Mouse (Mus musculus): ENCODE data around the gene Sprtn.

Sprtn gene

GRCm38 (mm10) chr8:124903198-124903597 is 5.5 kb downstream of the Sprtn start:
- no peak for DNase-seq (ENCODE audit: low read depth, low spot score)

- DNase-seq (ENCODE audit: low read depth, low spot score): no peak
These were observed 7.8 kb downstream of the Sprtn start for GRCm38 (mm10) chr8:124905482-124905881.

- DNase-seq (ENCODE audit: low read depth, low spot score): no peak
These were observed 12.2 kb downstream of the Sprtn start for GRCm38 (mm10) chr8:124909936-124910335.

- no peak for DNase-seq (ENCODE audit: low read depth, low spot score)
These were observed 12.7 kb downstream of the Sprtn start for GRCm38 (mm10) chr8:124910349-124910748.

GRCm38 (mm10) chr8:124911938-124912872 is 14.5 kb downstream of the Sprtn start:
- no peak for DNase-seq (ENCODE audit: low read depth, low spot score)

- no peak for DNase-seq (ENCODE audit: low read depth, low spot score)
These were observed 16.4 kb downstream of the Sprtn start for GRCm38 (mm10) chr8:124914061-124914460.

GRCm38 (mm10) chr8:124917741-124918484 is 20.2 kb downstream of the Sprtn start:
- DNase-seq (ENCODE audit: low read depth, low spot score): no peak

GRCm38 (mm10) chr8:124921369-124922279 is 23.9 kb downstream of the Sprtn start:
- DNase-seq (ENCODE audit: low read depth, low spot score): no peak

GRCm38 (mm10) chr8:124922490-124923089 is 24.9 kb downstream of the Sprtn start:
- no peak for DNase-seq (ENCODE audit: low read depth, low spot score)

GRCm38 (mm10) chr8:124923971-124924652 is 26.4 kb downstream of the Sprtn start:
- DNase-seq (ENCODE audit: low read depth, low spot score): no peak

GRCm38 (mm10) chr8:124925544-124926266 is 28.0 kb downstream of the Sprtn start:
- peak; percentile 33 for DNase-seq (ENCODE audit: low read depth, low spot score)

- DNase-seq (ENCODE audit: low read depth, low spot score): no peak
These were observed 28.7 kb downstream of the Sprtn start for GRCm38 (mm10) chr8:124926351-124926771.

- DNase-seq (ENCODE audit: low read depth, low spot score): no peak
These were observed 31.3 kb downstream of the Sprtn start for GRCm38 (mm10) chr8:124929006-124929405.

GRCm38 (mm10) chr8:124930086-124930485 is 32.4 kb downstream of the Sprtn start:
- no peak for DNase-seq (ENCODE audit: low read depth, low spot score)

GRCm38 (mm10) chr8:124930649-124931048 is 33.0 kb downstream of the Sprtn start:
- peak; percentile 16 for DNase-seq (ENCODE audit: low read depth, low spot score)

GRCm38 (mm10) chr8:124932435-124932834 is 34.7 kb downstream of the Sprtn start:
- no peak for DNase-seq (ENCODE audit: low read depth, low spot score)

GRCm38 (mm10) chr8:124935116-124935515 is 37.4 kb downstream of the Sprtn start:
- DNase-seq (ENCODE audit: low read depth, low spot score): no peak

GRCm38 (mm10) chr8:124936699-124937098 is 39.0 kb downstream of the Sprtn start:
- DNase-seq (ENCODE audit: low read depth, low spot score): no peak

GRCm38 (mm10) chr8:124937293-124937692 is 39.6 kb downstream of the Sprtn start:
- DNase-seq (ENCODE audit: low read depth, low spot score): no peak

- DNase-seq (ENCODE audit: low read depth, low spot score): no peak
These were observed 46.1 kb downstream of the Sprtn start for GRCm38 (mm10) chr8:124943801-124944200.
